Mouse (Mus musculus) inflammation-experienced regulatory T-cells, adult 6 months (primary cell): ENCODE data around the gene Tas2r131. TPM values are rescaled to one million over a fixed set of nuclear protein-coding genes. Genes with fewer than 3 reads are reported as not detected.
"Not testable (repeated sequence)": the region's sequence is repeated elsewhere in the genome, so short reads cannot be mapped to it uniquely, and the experiment has no call there.

Source experiments
- ATAC-seq: one replicate; pipeline ENCODE4 v1.8.0; 2017
- polyA plus RNA-seq, 3 experiments: library from polyadenylated mRNA; unstranded; fragments of 100-300 nt; shearing (Covaris generic); gene quantifications; one replicate each; pipeline ENCODE4 v1.2.1; 2017

Gene Tas2r131
- polyA plus RNA-seq: not detected

GRCm38 (mm10) chr6:132957819-132958218 is at the start of gene Tas2r131:
TSS of gene Tas2r131 (minus strand) at chr6:132957919.
- no peak for ATAC-seq

GRCm38 (mm10) chr6:132980865-132981264 is 23.1 kb upstream of the Tas2r131 start, which contains the start of gene Tas2r109:
TSS of gene Tas2r109 (minus strand) at chr6:132980965.
- no peak for ATAC-seq

- no peak for ATAC-seq
Observed at GRCm38 (mm10) chr6:132950802-132951201, 6.9 kb downstream of the Tas2r131 start, which contains the start of gene Tas2r129. TSS of gene Tas2r129 (plus strand) at chr6:132951102.

- ATAC-seq: not testable (repeated sequence)
Observed at GRCm38 (mm10) chr6:132941376-132941775, 16.3 kb downstream of the Tas2r131 start.

GRCm38 (mm10) chr6:132909351-132909750 is 48.4 kb downstream of the Tas2r131 start, which contains the start of gene Tas2r125:
TSS of gene Tas2r125 (plus strand) at chr6:132909651.
- no peak for ATAC-seq

Other genes with a start within 250 kb of the Tas2r131 start
- not detected for gene Tas2r122, start 246.0 kb downstream of the Tas2r131 start, polyA plus RNA-seq
- not detected for gene Tas2r115, start 219.9 kb downstream of the Tas2r131 start, polyA plus RNA-seq
- not detected for gene Tas2r124, start 203.2 kb downstream of the Tas2r131 start, polyA plus RNA-seq
- gene Tas2r102, start 195.8 kb downstream of the Tas2r131 start, polyA plus RNA-seq: not detected
- not detected for gene Tas2r136, start 179.8 kb downstream of the Tas2r131 start, polyA plus RNA-seq
- not detected for gene Tas2r117, start 155.1 kb downstream of the Tas2r131 start, polyA plus RNA-seq
- gene Tas2r123, start 110.8 kb downstream of the Tas2r131 start, polyA plus RNA-seq: not detected
- not detected for gene Tas2r116, start 102.5 kb downstream of the Tas2r131 start, polyA plus RNA-seq
- gene Tas2r110, start 89.9 kb downstream of the Tas2r131 start, polyA plus RNA-seq: not detected
- not detected for gene Tas2r113, start 64.9 kb downstream of the Tas2r131 start, polyA plus RNA-seq
- gene Tas2r125, start 48.3 kb downstream of the Tas2r131 start, polyA plus RNA-seq: not detected
- not detected for gene Tas2r129, start 6.8 kb downstream of the Tas2r131 start, polyA plus RNA-seq
- not detected for gene Tas2r109, start 23.0 kb upstream of the Tas2r131 start, polyA plus RNA-seq
- gene Tas2r103, start 79.2 kb upstream of the Tas2r131 start, polyA plus RNA-seq: not detected
- gene Tas2r140, start 97.9 kb upstream of the Tas2r131 start, polyA plus RNA-seq: not detected
- gene Smim10l1, start 147.0 kb upstream of the Tas2r131 start, polyA plus RNA-seq: 10 to 100 TPM; 12.0 to 19.5 (median 18.0) TPM